Mouse (Mus musculus): ENCODE results near the gene Vmn2r12.
"Not testable (repeated sequence)": the region's sequence is repeated elsewhere in the genome, so short reads cannot be mapped to it uniquely, and the experiment has no call there.

GRCm38 (mm10) chr5:109059469-109059868 is 38.3 kb downstream of the Vmn2r12 start, which contains the start of gene Vmn2r11:
- not testable (repeated sequence) for TF ChIP-seq CTCF (conservative IDR thresholded peaks at IDR 0.05; ENCODE audit: low read length); NANOG (IDR thresholded peaks at IDR 0.05; ENCODE audit: borderline replicate concordance, low read length); POU5F1 (IDR thresholded peaks at IDR 0.05; ENCODE audit: borderline replicate concordance, low read length)

Measured in E14TG2a.4 (cell line).